Mouse (Mus musculus): ENCODE results near the gene Nxph4. TPM values are rescaled to one million over a fixed set of nuclear protein-coding genes. Genes with fewer than 3 reads are reported as not detected.

Nxph4 gene
- 3.0 and 9.5 TPM in 2 replicates for polyA plus RNA-seq (2016; fragmentation: Nextera tagmentation; extraction: Ambion mirVana)

- peak within 1 kb of the TSS; percentile 53 for H3K4me3 ChIP-seq
- H3K27ac ChIP-seq: peak within 1 kb of the TSS; percentile 48; the same call in 1 of the 2 replicates
- peaks cover 84% of the 10 kb centered on the region for H3K27me3 ChIP-seq (ENCODE audit: poor library complexity, severe bottlenecking)
- WGBS: under 1% methylated on average over 66 of the region's 78 CpGs
- no peaks in the 10 kb centered on the region for H3K9me3 ChIP-seq
- peaks cover 11% of the 10 kb centered on the region for H3K36me3 ChIP-seq (replicated peaks)
- peaks cover 80% of the 10 kb centered on the region for H3K4me1 ChIP-seq
- DNase-seq (ENCODE audit: extremely low spot score, low spot score): no peak
Measured at GRCm38 (mm10) chr10:127534036-127534928, at the start of gene Nxph4. TSS of gene Nxph4 (minus strand) at chr10:127534559.

GRCm38 (mm10) chr10:127583649-127584048 lies 49.3 kb upstream of the Nxph4 start:
- no peak for DNase-seq (ENCODE audit: extremely low spot score, low spot score)
- WGBS: 90% methylated on average over 8 of the region's 8 CpGs
- H3K36me3 ChIP-seq (replicated peaks): peaks cover 96% of the 10 kb centered on the region

GRCm38 (mm10) chr10:127581291-127581690 lies 46.9 kb upstream of the Nxph4 start:
- DNase-seq (ENCODE audit: extremely low spot score, low spot score): no peak
- WGBS: 94% methylated on average over 9 of the region's 9 CpGs
- Histone ChIP-seq H3K4me1 (peaks cover 4% of the 10 kb centered on the region; the same call in 1 of the 2 replicates), H3K9me3 (no peaks in the 10 kb centered on the region), H3K27ac (no peak overlapping the region), H3K36me3 (replicated peaks) (peaks cover 98% of the 10 kb centered on the region), H3K4me3 (no peak overlapping the region), H3K27me3 (ENCODE audit: poor library complexity, severe bottlenecking) (no peaks in the 10 kb centered on the region)

More at GRCm38 (mm10) chr10:127583649-127584048, 49.3 kb upstream of the Nxph4 start:
- H3K27ac ChIP-seq: no peak overlapping the region
- no peaks in the 10 kb centered on the region for H3K27me3 ChIP-seq (ENCODE audit: poor library complexity, severe bottlenecking)
- H3K4me3 ChIP-seq: no peak overlapping the region
- no peaks in the 10 kb centered on the region for H3K9me3 ChIP-seq
- H3K4me1 ChIP-seq: peaks cover 4% of the 10 kb centered on the region; the same call in 1 of the 2 replicates

GRCm38 (mm10) chr10:127577982-127578381 lies 43.6 kb upstream of the Nxph4 start:
- peaks cover 4% of the 10 kb centered on the region; the same call in 1 of the 2 replicates for H3K4me1 ChIP-seq
- H3K9me3 ChIP-seq: no peaks in the 10 kb centered on the region
- no peak overlapping the region for H3K27ac ChIP-seq
- peaks cover 100% of the 10 kb centered on the region for H3K36me3 ChIP-seq (replicated peaks)
- no peaks in the 10 kb centered on the region for H3K27me3 ChIP-seq (ENCODE audit: poor library complexity, severe bottlenecking)
- no peak for DNase-seq (ENCODE audit: extremely low spot score, low spot score)
- 92% methylated on average over 15 of the region's 15 CpGs for WGBS
- H3K4me3 ChIP-seq: no peak overlapping the region

GRCm38 (mm10) chr10:127577156-127577555 lies 42.8 kb upstream of the Nxph4 start:
- Histone ChIP-seq H3K4me3 (no peak overlapping the region), H3K4me1 (peaks cover 4% of the 10 kb centered on the region; the same call in 1 of the 2 replicates), H3K9me3 (no peaks in the 10 kb centered on the region), H3K36me3 (replicated peaks) (peaks cover 100% of the 10 kb centered on the region), H3K27ac (no peak overlapping the region), H3K27me3 (ENCODE audit: poor library complexity, severe bottlenecking) (no peaks in the 10 kb centered on the region)
- WGBS: 85% methylated on average over 9 of the region's 9 CpGs
- DNase-seq (ENCODE audit: extremely low spot score, low spot score): no peak

GRCm38 (mm10) chr10:127576381-127576961 lies 42.1 kb upstream of the Nxph4 start:
- Histone ChIP-seq H3K27me3 (ENCODE audit: poor library complexity, severe bottlenecking) (no peaks in the 10 kb centered on the region), H3K36me3 (replicated peaks) (peaks cover 100% of the 10 kb centered on the region), H3K27ac (no peak overlapping the region), H3K4me3 (no peak overlapping the region), H3K4me1 (no peaks in the 10 kb centered on the region), H3K9me3 (no peaks in the 10 kb centered on the region)
- peak; percentile 37 for DNase-seq (ENCODE audit: extremely low spot score, low spot score)
- WGBS: 72% methylated on average over 18 of the region's 18 CpGs

- H3K4me3 ChIP-seq: no peak overlapping the region
- 95% methylated on average over 7 of the region's 7 CpGs for WGBS
- no peak overlapping the region for H3K27ac ChIP-seq
- peaks cover 100% of the 10 kb centered on the region for H3K36me3 ChIP-seq (replicated peaks)
- H3K27me3 ChIP-seq (ENCODE audit: poor library complexity, severe bottlenecking): no peaks in the 10 kb centered on the region
- H3K9me3 ChIP-seq: no peaks in the 10 kb centered on the region
- DNase-seq (ENCODE audit: extremely low spot score, low spot score): no peak
- no peaks in the 10 kb centered on the region for H3K4me1 ChIP-seq
Measured at GRCm38 (mm10) chr10:127575741-127576140, 41.4 kb upstream of the Nxph4 start.

GRCm38 (mm10) chr10:127572281-127572680 lies 37.9 kb upstream of the Nxph4 start:
- H3K27ac ChIP-seq: no peak overlapping the region
- H3K9me3 ChIP-seq: no peaks in the 10 kb centered on the region
- no peak overlapping the region for H3K4me3 ChIP-seq
- 0 out of 2 replicates have a peak, but pooled peaks cover 6% of the 10 kb centered on the region for H3K4me1 ChIP-seq
- no peaks in the 10 kb centered on the region for H3K27me3 ChIP-seq (ENCODE audit: poor library complexity, severe bottlenecking)
- no peak for DNase-seq (ENCODE audit: extremely low spot score, low spot score)
- peaks cover 95% of the 10 kb centered on the region for H3K36me3 ChIP-seq (replicated peaks)
- 93% methylated on average over 5 of the region's 5 CpGs for WGBS

- peaks cover 95% of the 10 kb centered on the region for H3K36me3 ChIP-seq (replicated peaks)
- DNase-seq (ENCODE audit: extremely low spot score, low spot score): no peak
- no peaks in the 10 kb centered on the region for H3K9me3 ChIP-seq
- H3K27me3 ChIP-seq (ENCODE audit: poor library complexity, severe bottlenecking): no peaks in the 10 kb centered on the region
- H3K4me3 ChIP-seq: no peak overlapping the region
- no peak overlapping the region for H3K27ac ChIP-seq
- 0 out of 2 replicates have a peak, but pooled peaks cover 6% of the 10 kb centered on the region for H3K4me1 ChIP-seq
- 92% methylated on average over 17 of the region's 17 CpGs for WGBS
Measured at GRCm38 (mm10) chr10:127570937-127571641, 36.7 kb upstream of the Nxph4 start.

- Histone ChIP-seq H3K36me3 (replicated peaks) (peaks cover 94% of the 10 kb centered on the region), H3K27me3 (ENCODE audit: poor library complexity, severe bottlenecking) (no peaks in the 10 kb centered on the region), H3K4me1 (0 out of 2 replicates have a peak, but pooled peaks cover 6% of the 10 kb centered on the region), H3K27ac (no peak overlapping the region), H3K4me3 (no peak overlapping the region), H3K9me3 (no peaks in the 10 kb centered on the region)
- DNase-seq (ENCODE audit: extremely low spot score, low spot score): no peak
- WGBS: 86% methylated on average over 6 of the region's 6 CpGs
Measured at GRCm38 (mm10) chr10:127570384-127570783, 36.0 kb upstream of the Nxph4 start.

GRCm38 (mm10) chr10:127569450-127569849 lies 35.1 kb upstream of the Nxph4 start:
- 42% methylated on average over 3 of the region's 3 CpGs for WGBS
- H3K9me3 ChIP-seq: no peaks in the 10 kb centered on the region
- H3K36me3 ChIP-seq (replicated peaks): peaks cover 92% of the 10 kb centered on the region

GRCm38 (mm10) chr10:127566553-127567326 lies 32.4 kb upstream of the Nxph4 start:
- H3K27me3 ChIP-seq (ENCODE audit: poor library complexity, severe bottlenecking): no peaks in the 10 kb centered on the region
- H3K9me3 ChIP-seq: no peaks in the 10 kb centered on the region
- 96% methylated on average over 28 of the region's 28 CpGs for WGBS
- peaks cover 92% of the 10 kb centered on the region for H3K36me3 ChIP-seq (replicated peaks)
- no peak for DNase-seq (ENCODE audit: extremely low spot score, low spot score)
- H3K4me3 ChIP-seq: no peak overlapping the region
- no peak overlapping the region for H3K27ac ChIP-seq
- H3K4me1 ChIP-seq: peaks cover 6% of the 10 kb centered on the region; the same call in 1 of the 2 replicates

More at GRCm38 (mm10) chr10:127569450-127569849, 35.1 kb upstream of the Nxph4 start:
- Histone ChIP-seq H3K4me1 (0 out of 2 replicates have a peak, but pooled peaks cover 6% of the 10 kb centered on the region), H3K4me3 (no peak overlapping the region), H3K27me3 (ENCODE audit: poor library complexity, severe bottlenecking) (no peaks in the 10 kb centered on the region), H3K27ac (no peak overlapping the region)
- peak; percentile 73 for DNase-seq (ENCODE audit: extremely low spot score, low spot score)

All from forebrain, embryonic 10.5 days (tissue).